Mouse (Mus musculus) ES-E14 (cell line): ENCODE measurements around the gene Zkscan16. TPM values are rescaled to one million over a fixed set of nuclear protein-coding genes. Genes with fewer than 3 reads are reported as not detected.

ENCODE experiments used
- DNase-seq: peaks from one replicate; pipeline ENCODE4 v3.0.0-alpha.2; 2013; ENCODE audit warnings: low read depth, low spot score
- H3K27ac ChIP-seq: 2 replicates; pipeline ENCODE4 v1.5.1; 2012; ENCODE audit warnings: low read depth, mild to moderate bottlenecking, low read length, moderate library complexity, mixed read lengths; ENCODE audit not compliant: poor library complexity, insufficient read depth, severe bottlenecking
- H3K36me3 ChIP-seq: 2 replicates; pipeline ENCODE4 v1.6.1; 2012; ENCODE audit warnings: mild to moderate bottlenecking, low read length, moderate library complexity, mixed read lengths; ENCODE audit not compliant: control insufficient read depth, poor library complexity, insufficient read depth, severe bottlenecking
- H3K4me1 ChIP-seq, 2 experiments: fragments of 150-350 bp in 1 of 2; sonication (generic) in 1 of 2; 2 replicates each; pipeline ENCODE4 v1.6.1; 2012; ENCODE audit warnings: low read length in 2 of 2, mild to moderate bottlenecking in 1 of 2, mixed read lengths in 1 of 2; ENCODE audit not compliant: control insufficient read depth in 2 of 2, insufficient read depth in 2 of 2, poor library complexity in 1 of 2
- H3K4me3 ChIP-seq, 2 experiments: fragments of 150-350 bp in 1 of 2; sonication (generic) in 1 of 2; 2 replicates each; pipeline ENCODE4 v1.5.1; 2012; ENCODE audit warnings: low read length in 2 of 2, low read depth in 1 of 2, mild to moderate bottlenecking in 1 of 2, mixed read lengths in 1 of 2; ENCODE audit not compliant: insufficient read depth in 1 of 2, poor library complexity in 1 of 2, severe bottlenecking in 1 of 2
- H3K9ac ChIP-seq: 2 replicates; pipeline ENCODE4 v1.6.1; 2012; ENCODE audit warnings: low read depth, mild to moderate bottlenecking, low read length, mixed read lengths; ENCODE audit not compliant: poor library complexity, insufficient read depth, severe bottlenecking
- H3K9me3 ChIP-seq: fragments of 150-350 bp; sonication (generic); 2 replicates; pipeline ENCODE4 v1.6.1; 2012; ENCODE audit warnings: low read depth, mild to moderate bottlenecking, low read length; ENCODE audit not compliant: control insufficient read depth, insufficient read depth
- CHD2 ChIP-seq: IDR thresholded peaks from 2 replicates; pipeline ENCODE4 v1.6.1; 2014; ENCODE audit warnings: mild to moderate bottlenecking, low read depth, low read length, inconsistent platforms
- HCFC1 ChIP-seq: IDR thresholded peaks from 2 replicates; pipeline ENCODE4 v1.6.1; 2012; ENCODE audit warnings: low read length, inconsistent platforms, borderline replicate concordance; ENCODE audit not compliant: insufficient read depth
- MAFK ChIP-seq: IDR thresholded peaks from 2 replicates; pipeline ENCODE4 v1.6.1; 2014; ENCODE audit warnings: mild to moderate bottlenecking, low read depth, low read length, inconsistent platforms; ENCODE audit not compliant: insufficient read depth
- ZC3H11A ChIP-seq: IDR thresholded peaks from 2 replicates; pipeline ENCODE4 v1.6.1; 2012; ENCODE audit warnings: low read depth, mild to moderate bottlenecking, inconsistent platforms, low read length, borderline replicate concordance
- ZNF384 ChIP-seq: IDR thresholded peaks from 2 replicates; pipeline ENCODE4 v1.6.1; 2012; ENCODE audit warnings: low read depth, low read length, inconsistent platforms
- in situ Hi-C, 2 experiments: fragments of 600-800 bp; cut with MboI; formaldehyde crosslinking; loops; one replicate each; pipeline ENCODE4 v1.15.1; 2025; ENCODE audit warnings: low sequenced_read_pairs in 2 of 2, inconsistent platforms in 1 of 2; ENCODE audit not compliant: unreplicated experiment in 2 of 2
- total RNA-seq: library from RNA; depleted of rRNA; stranded (reverse); fragments of 300-350 nt; gene quantifications from 2 replicates; pipeline ENCODE4 v1.2.3, GENCODE M21; 2012

Gene Zkscan16
- total RNA-seq, 1 experiment, result 0.80 TPM

- DNase-seq, result no peak
- no peaks in the 10 kb centered on the region for H3K4me1 ChIP-seq
- in situ Hi-C loops, result no loop called here
These were observed 27.2 kb downstream of the Zkscan16 start for GRCm38 (mm10) chr4:58970678-58971077.

GRCm38 (mm10) chr4:58975711-58976110 is 32.3 kb downstream of the Zkscan16 start:
- Histone ChIP-seq H3K4me3 (no peak overlapping the region), H3K27ac (no peak overlapping the region), H3K9ac (no peak overlapping the region), H3K9me3 (no peaks in the 10 kb centered on the region), H3K4me1 (no peaks in the 10 kb centered on the region), H3K36me3 (no peaks in the 10 kb centered on the region; the same call in 1 of the 2 replicates)
- in situ Hi-C loops, result no loop called here
- TF ChIP-seq HCFC1, result no peak
- TF ChIP-seq CHD2, result no peak
- TF ChIP-seq ZC3H11A, result no peak
- no peak for TF ChIP-seq ZNF384
- no peak for TF ChIP-seq MAFK
- DNase-seq, result no peak

More at GRCm38 (mm10) chr4:58970678-58971077, 27.2 kb downstream of the Zkscan16 start:
- Histone ChIP-seq H3K27ac (no peak overlapping the region), H3K9ac (no peak overlapping the region), H3K4me3 (no peak overlapping the region), H3K36me3 (no peaks in the 10 kb centered on the region; the same call in 1 of the 2 replicates), H3K9me3 (no peaks in the 10 kb centered on the region)
- no peak for TF ChIP-seq CHD2

- peaks cover 0 to 5% of the 10 kb centered on the region in 2 experiments; a peak in 1 of 4 replicates for H3K4me1 ChIP-seq
- H3K36me3 ChIP-seq, result peaks cover 5% of the 10 kb centered on the region; the same call in 1 of the 2 replicates
- in situ Hi-C loops, result no loop called here
- H3K9me3 ChIP-seq, result no peaks in the 10 kb centered on the region
- H3K27ac ChIP-seq, result no peak overlapping the region
- DNase-seq, result no peak
- TF ChIP-seq CHD2 (no peak), ZNF384 (no peak), MAFK (no peak), ZC3H11A (no peak), HCFC1 (no peak)
- H3K9ac ChIP-seq, result no peak overlapping the region
- H3K4me3 ChIP-seq, result no peak overlapping the region
These were observed 38.0 kb downstream of the Zkscan16 start for GRCm38 (mm10) chr4:58981421-58981820.

GRCm38 (mm10) chr4:58982806-58983205 is 39.4 kb downstream of the Zkscan16 start:
- in situ Hi-C loops, result no loop called here
- no peaks in the 10 kb centered on the region for H3K9me3 ChIP-seq
- TF ChIP-seq ZNF384 (no peak), ZC3H11A (no peak), CHD2 (no peak), HCFC1 (no peak), MAFK (no peak)
- H3K9ac ChIP-seq, result no peak overlapping the region
- no peak overlapping the region for H3K27ac ChIP-seq
- DNase-seq, result no peak
- H3K4me1 ChIP-seq, result peaks cover 0 to 11% of the 10 kb centered on the region in 2 experiments; a peak in 2 of 4 replicates
- no peak overlapping the region for H3K4me3 ChIP-seq
- H3K36me3 ChIP-seq, result peaks cover 5% of the 10 kb centered on the region; the same call in 1 of the 2 replicates

- in situ Hi-C loops, result no loop called here
- Histone ChIP-seq H3K9ac (no peak overlapping the region), H3K9me3 (no peaks in the 10 kb centered on the region), H3K36me3 (peaks cover 5% of the 10 kb centered on the region; the same call in 1 of the 2 replicates), H3K27ac (no peak overlapping the region), H3K4me1 (peaks cover 0 to 13% of the 10 kb centered on the region in 2 experiments; a peak in 3 of 4 replicates), H3K4me3 (no peak overlapping the region)
- no peak for TF ChIP-seq ZNF384
- TF ChIP-seq CHD2, result no peak
- TF ChIP-seq HCFC1, result no peak
- TF ChIP-seq MAFK, result no peak
- TF ChIP-seq ZC3H11A, result peak; percentile 17; the same call in 1 of the 2 replicates
- DNase-seq, result peak; percentile 95
These were observed 41.8 kb downstream of the Zkscan16 start for GRCm38 (mm10) chr4:58985157-58985648.
